Mouse (Mus musculus) erythroblast, embryonic 14.5 days (primary cell): ENCODE results near the gene Msantd2.

Experiments
- GATA1 ChIP-seq: IDR thresholded peaks from 2 replicates; pipeline ENCODE4 v1.6.1; 2012; ENCODE audit warnings: low read length, inconsistent platforms, mixed read lengths
- TAL1 ChIP-seq: IDR thresholded peaks from 3 replicates; pipeline ENCODE4 v1.6.1; 2012; ENCODE audit warnings: low read length, inconsistent platforms, mixed read lengths

- TF ChIP-seq GATA1 (no peak), TAL1 (no peak)
Measured at GRCm38 (mm10) chr9:37504348-37504747, 15.2 kb downstream of the Msantd2 start.
